ENCODE assay signal across 26 mouse cellular contexts in the genomic region with DNA sequence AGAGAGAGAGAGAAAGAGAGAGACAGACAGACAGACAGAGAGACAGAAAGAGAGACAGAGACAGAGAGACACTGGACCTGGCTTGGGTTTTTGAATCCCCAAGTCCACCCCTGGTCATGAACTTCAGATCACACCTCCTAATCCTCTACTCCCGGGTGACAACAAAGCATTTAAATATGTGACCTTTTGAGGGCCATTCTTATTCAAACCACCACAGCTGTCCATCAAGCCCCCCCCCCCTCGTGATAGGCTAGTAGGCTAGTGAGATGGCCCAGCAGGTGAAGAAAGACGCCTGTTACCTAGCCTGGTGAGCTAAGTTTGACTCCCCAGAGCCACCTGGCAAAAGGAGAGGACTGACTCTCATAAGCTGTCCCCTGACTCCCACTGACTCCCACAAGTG. TPM values are rescaled to one million over a fixed set of nuclear protein-coding genes. Genes with fewer than 3 reads are reported as not detected.
DNase-seq lines count a peak whose midpoint lies in the region; ATAC-seq and TF ChIP-seq lines count a peak whose summit lies in the region.
"Had no signal": no experiment of that assay in that cellular context is flagged by ENCODE, and none has a peak within 500 bp of the region (broad histone marks: within the 10 kb centered on the region; RNA-seq: fewer than 3 reads in every experiment).

No protein-coding gene starts in this region.

- no peak for TF ChIP-seq CTCF in ES-Bruce4 (IDR thresholded peaks at IDR 0.05; ENCODE audit: low read depth, low read length)

- TF ChIP-seq POLR2A in ES-Bruce4 (IDR thresholded peaks at IDR 0.05; ENCODE audit: insufficient read depth, low read length): no peak

- no peak overlapping the region for H3K4me2 ChIP-seq in intestine, embryonic 15.5 days (replicated peaks)
- H3K4me2 ChIP-seq in kidney, embryonic 15.5 days: no peak overlapping the region
- H3K4me2 ChIP-seq: embryonic facial prominence, embryonic 13.5 days; embryonic facial prominence, embryonic 15.5 days; forebrain, embryonic 12.5 days had no signal

- no peaks in the 10 kb centered on the region for H3K36me3 ChIP-seq in heart, embryonic 10.5 days
- H3K36me3 ChIP-seq in ES-Bruce4 (ENCODE audit: control insufficient read depth, insufficient read depth, low read length, poor library complexity, severe bottlenecking): no peaks in the 10 kb centered on the region
- no peaks in the 10 kb centered on the region for H3K36me3 ChIP-seq in intestine, embryonic 15.5 days
- H3K36me3 ChIP-seq in kidney, embryonic 15.5 days: no peaks in the 10 kb centered on the region
- H3K36me3 ChIP-seq: embryonic facial prominence, embryonic 13.5 days; embryonic facial prominence, embryonic 15.5 days; forebrain, embryonic 10.5 days; forebrain, embryonic 12.5 days had no signal

- no peak overlapping the region for H3K27ac ChIP-seq in heart, embryonic 10.5 days
- peak overlapping the region; percentile 48 for H3K27ac ChIP-seq in ES-Bruce4 (ENCODE audit: insufficient read depth, low read length)
- no peak overlapping the region for H3K27ac ChIP-seq in intestine, embryonic 15.5 days
- H3K27ac ChIP-seq in kidney, embryonic 15.5 days: no peak overlapping the region
- H3K27ac ChIP-seq: embryonic facial prominence, embryonic 13.5 days; embryonic facial prominence, embryonic 15.5 days; forebrain, embryonic 10.5 days; forebrain, embryonic 12.5 days had no signal

- DNase-seq in heart, embryonic 10.5 days (ENCODE audit: low spot score): peak; percentile 22
- DNase-seq in heart, adult 9 months (ENCODE audit: low spot score in 2 of 2): no peak
- peak; percentile 72 for DNase-seq in R1 (ENCODE audit: low read depth, low spot score)
- no peak for DNase-seq in adrenal gland, adult (ENCODE audit: inconsistent age in 2 of 2, low spot score in 1 of 2)
- DNase-seq: adrenal gland, adult 2 months; adrenal gland, postnatal 10 days; adrenal gland, postnatal 25 days; cerebellum, adult 11 months; cerebellum, adult 18-20 months; cerebellum, adult 8-10 months; cerebellum, adult 9-11 months; cerebellum, postnatal 14 days; cerebellum, postnatal 36 days had no signal

- H3K4me3 ChIP-seq in heart, embryonic 10.5 days: no peak overlapping the region
- no peak overlapping the region for H3K4me3 ChIP-seq in ES-Bruce4 (ENCODE audit: low read depth, low read length)
- H3K4me3 ChIP-seq in intestine, embryonic 15.5 days (replicated peaks): no peak overlapping the region
- H3K4me3 ChIP-seq in kidney, embryonic 15.5 days (replicated peaks): no peak overlapping the region
- H3K4me3 ChIP-seq: embryonic facial prominence, embryonic 13.5 days; embryonic facial prominence, embryonic 15.5 days; erythroblast, embryonic 14.5 days; forebrain, embryonic 10.5 days; forebrain, embryonic 12.5 days had no signal

- TF ChIP-seq EP300 in ES-Bruce4 (IDR thresholded peaks at IDR 0.05; ENCODE audit: insufficient read depth, low read depth, low read length): peak; percentile 49; the same call in 1 of the 2 replicates

- 30% methylated on average over 3 of the region's 3 CpGs for WGBS in heart, embryonic 10.5 days
- WGBS in intestine, embryonic 15.5 days: 31% methylated on average over 3 of the region's 3 CpGs
- 45% methylated on average over 3 of the region's 3 CpGs for WGBS in kidney, embryonic 15.5 days

- no peaks in the 10 kb centered on the region for H3K9me3 ChIP-seq in heart, embryonic 10.5 days
- H3K9me3 ChIP-seq in ES-Bruce4 (replicated peaks; ENCODE audit: control insufficient read depth, insufficient read depth, low read length, poor library complexity, severe bottlenecking): no peaks in the 10 kb centered on the region
- no peaks in the 10 kb centered on the region for H3K9me3 ChIP-seq in intestine, embryonic 15.5 days
- no peaks in the 10 kb centered on the region for H3K9me3 ChIP-seq in kidney, embryonic 15.5 days (replicated peaks)
- H3K9me3 ChIP-seq: embryonic facial prominence, embryonic 13.5 days; embryonic facial prominence, embryonic 15.5 days; forebrain, embryonic 10.5 days; forebrain, embryonic 12.5 days; G1E had no signal

- H3K27me3 ChIP-seq in heart, embryonic 10.5 days (ENCODE audit: insufficient read depth, poor library complexity, severe bottlenecking): no peaks in the 10 kb centered on the region
- no peaks in the 10 kb centered on the region for H3K27me3 ChIP-seq in ES-Bruce4 (ENCODE audit: control insufficient read depth, insufficient read depth, low read length, poor library complexity, severe bottlenecking)
- H3K27me3 ChIP-seq in intestine, embryonic 15.5 days (replicated peaks): no peaks in the 10 kb centered on the region
- H3K27me3 ChIP-seq in kidney, embryonic 15.5 days: no peaks in the 10 kb centered on the region
- H3K27me3 ChIP-seq: embryonic facial prominence, embryonic 13.5 days; embryonic facial prominence, embryonic 15.5 days; forebrain, embryonic 12.5 days; Patski had no signal

- ATAC-seq in intestine, embryonic 15.5 days: no peak
- ATAC-seq in kidney, embryonic 15.5 days (replicated peaks; ENCODE audit: low FRiP score): no peak
- ATAC-seq: activated CD4-positive, CD25-positive, alpha-beta regulatory T cell, adult 4 months; forebrain, embryonic 14.5 days; forebrain, embryonic 16.5 days had no signal

- H3K9ac ChIP-seq in ES-Bruce4 (ENCODE audit: low read depth, poor library complexity, severe bottlenecking): no peak overlapping the region
- no peak overlapping the region for H3K9ac ChIP-seq in intestine, embryonic 15.5 days
- H3K9ac ChIP-seq in kidney, embryonic 15.5 days: no peak overlapping the region
- H3K9ac ChIP-seq: embryonic facial prominence, embryonic 13.5 days; embryonic facial prominence, embryonic 15.5 days; forebrain, embryonic 12.5 days had no signal

- peaks cover 17% of the 10 kb centered on the region for H3K4me1 ChIP-seq in heart, embryonic 10.5 days
- peaks cover 6% of the 10 kb centered on the region for H3K4me1 ChIP-seq in ES-Bruce4 (ENCODE audit: control insufficient read depth, insufficient read depth, low read length)
- peaks cover 3% of the 10 kb centered on the region for H3K4me1 ChIP-seq in intestine, embryonic 15.5 days (replicated peaks)
- peaks cover 9% of the 10 kb centered on the region for H3K4me1 ChIP-seq in kidney, embryonic 15.5 days

RNA-seq across cellular contexts. Expression of a gene that starts 16.3 kb away (rescaled TPM):
- polyA plus RNA-seq in heart, embryonic 10.5 days (2016; fragmentation: Nextera tagmentation; extraction: Ambion mirVana): 471 and 500 TPM in 2 replicates
- polyA plus RNA-seq in ES-Bruce4 (2011; ENCODE audit: insufficient read depth, insufficient read length, low read depth, missing spikeins): 309 and 334 TPM in 2 replicates
- polyA plus RNA-seq in intestine, embryonic 15.5 days (2015; fragmentation: Nextera tagmentation; extraction: Ambion mirVana): 440 and 463 TPM in 2 replicates
- 362 and 374 TPM in 2 replicates for polyA plus RNA-seq in kidney, embryonic 15.5 days (2015; fragmentation: Nextera tagmentation; extraction: Ambion mirVana)

Comparison
In these comparisons a context has a peak if more than half of its experiments do, and no peak if none do; other contexts are left out.
1. DNase-seq: peak in heart, embryonic 10.5 days (single experiment) and R1 (single experiment); none in heart, adult 9 months (0 of 2) and adrenal gland, adult (0 of 2).